Mouse (Mus musculus): ENCODE measurements around the gene Socs7. TPM values are rescaled to one million over a fixed set of nuclear protein-coding genes. Genes with fewer than 3 reads are reported as not detected.

The Socs7 gene
- total RNA-seq, 2 experiments from 2014 or later, result 16.1 to 19.6 TPM

DNA sequence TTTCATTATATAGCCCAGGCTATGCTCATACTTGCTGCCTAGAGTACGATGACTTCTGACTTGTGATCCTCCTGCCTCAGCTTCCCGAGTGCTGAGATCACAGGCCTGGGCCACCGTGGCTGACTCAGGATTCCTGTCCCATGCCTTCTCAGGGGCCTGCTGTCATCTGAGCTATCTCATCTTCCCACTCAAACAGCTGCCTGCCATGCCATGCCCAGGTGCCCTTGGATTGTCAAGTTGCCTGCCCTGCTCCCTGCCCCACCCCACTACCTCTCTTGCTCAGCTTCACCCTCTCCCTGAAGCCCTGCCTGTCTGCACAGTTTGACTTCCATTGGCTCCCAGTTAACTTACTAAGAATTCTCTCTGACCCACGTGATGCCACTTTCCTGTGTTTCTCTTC is 48.6 kb downstream of the Socs7 start:
- no peak for DNase-seq
- intact Hi-C loops (cut with DNase I), result no loop called here

GRCm38 (mm10) chr11:97412117-97412516 is 49.8 kb downstream of the Socs7 start:
- DNase-seq, result peak in 1 of 2 experiments; percentile 53
- intact Hi-C loops (cut with DNase I), result no loop called here

GRCm38 (mm10) chr11:97412808-97413347 is 50.5 kb downstream of the Socs7 start:
- DNase-seq, result no peak
- intact Hi-C loops (cut with DNase I), result no loop called here

- peak; percentile 81 to 84 for DNase-seq
- intact Hi-C loops (cut with DNase I), result no loop called here
Observed at GRCm38 (mm10) chr11:97415330-97415711, 53.0 kb downstream of the Socs7 start, which contains the start of gene Arhgap23. Gene Arhgap23 (plus strand): TSS chr11:97415533.

DNA sequence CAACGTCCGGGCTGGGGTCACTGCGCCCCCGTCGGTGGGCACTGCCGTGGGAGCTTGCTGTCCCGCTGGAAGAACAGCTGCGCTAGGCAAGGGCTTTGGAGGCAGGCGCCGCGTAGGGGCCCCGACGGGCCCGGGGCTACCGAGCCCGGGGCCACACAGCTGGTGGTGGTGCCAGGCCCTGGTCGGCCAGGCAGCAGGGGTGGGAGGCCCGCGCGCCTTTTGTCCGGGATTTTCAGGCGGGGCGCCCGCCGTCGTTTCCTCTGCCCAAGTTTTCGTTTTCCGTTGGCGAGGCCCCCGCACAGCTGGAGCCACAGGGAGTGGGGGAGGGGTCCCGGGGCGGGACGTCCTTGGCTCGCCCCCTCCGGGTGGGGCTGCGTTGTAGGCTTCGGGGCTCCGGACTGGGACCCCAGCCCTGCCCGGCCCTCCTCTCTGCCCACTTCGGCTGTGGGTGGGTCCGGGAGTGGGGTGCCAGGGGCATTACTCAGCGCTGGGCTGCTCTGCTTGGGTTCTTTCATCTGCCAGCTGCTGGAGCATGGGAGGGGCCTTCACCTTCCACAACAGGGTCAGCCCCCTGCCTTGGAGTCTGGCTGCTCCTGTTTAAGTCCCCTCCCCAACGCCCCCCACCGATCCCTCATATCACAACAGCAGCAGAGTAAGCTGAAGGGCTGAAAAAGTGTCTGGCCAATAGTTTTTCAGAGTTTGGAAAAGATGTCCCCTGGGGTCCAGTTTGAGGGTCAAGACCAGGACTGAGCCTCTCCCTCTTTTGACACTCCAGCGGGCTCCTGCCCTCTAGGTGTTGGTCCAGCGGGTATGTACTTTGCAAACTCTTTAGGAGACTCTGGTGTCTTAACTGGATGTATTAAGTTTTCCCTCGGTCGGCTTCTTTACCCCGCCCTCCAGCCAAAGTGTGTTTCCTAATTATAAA is 53.6 kb downstream of the Socs7 start:
- DNase-seq, result peak; percentile 76 to 77

GRCm38 (mm10) chr11:97416637-97417035 is 54.3 kb downstream of the Socs7 start:
- intact Hi-C loops (cut with DNase I), result no loop called here
- DNase-seq, result no peak

More for the DNA sequence above, 53.6 kb downstream of the Socs7 start:
- intact Hi-C loops (cut with DNase I), result no loop called here

- DNase-seq, result no peak
- intact Hi-C loops (cut with DNase I), result no loop called here
Observed at GRCm38 (mm10) chr11:97418834-97419539, 56.6 kb downstream of the Socs7 start.

GRCm38 (mm10) chr11:97419540-97419900 is 57.2 kb downstream of the Socs7 start:
- intact Hi-C loops (cut with DNase I), result no loop called here
- DNase-seq, result peak in 1 of 2 experiments; percentile 32

DNA sequence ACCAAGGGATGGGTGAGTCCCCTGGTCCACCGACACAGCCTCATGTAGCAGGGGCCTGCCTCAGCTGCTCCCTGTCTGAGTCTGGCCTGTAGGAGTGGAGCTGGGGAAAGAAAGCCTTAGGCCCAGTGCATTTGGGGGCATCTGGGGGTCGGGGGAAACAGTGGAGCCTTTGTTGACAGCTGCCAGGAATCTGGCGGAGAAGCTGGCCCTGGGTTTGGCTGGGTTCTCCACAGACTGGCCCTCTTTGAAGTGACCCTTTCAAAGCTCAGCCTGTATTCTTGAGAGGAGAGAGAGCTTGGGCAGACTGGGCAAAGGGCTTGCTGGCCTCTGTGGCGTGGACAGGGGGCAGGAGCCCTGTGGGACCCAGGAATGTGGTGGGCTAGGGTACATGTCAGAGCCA is 60.2 kb downstream of the Socs7 start:
- no peak for DNase-seq

DNA sequence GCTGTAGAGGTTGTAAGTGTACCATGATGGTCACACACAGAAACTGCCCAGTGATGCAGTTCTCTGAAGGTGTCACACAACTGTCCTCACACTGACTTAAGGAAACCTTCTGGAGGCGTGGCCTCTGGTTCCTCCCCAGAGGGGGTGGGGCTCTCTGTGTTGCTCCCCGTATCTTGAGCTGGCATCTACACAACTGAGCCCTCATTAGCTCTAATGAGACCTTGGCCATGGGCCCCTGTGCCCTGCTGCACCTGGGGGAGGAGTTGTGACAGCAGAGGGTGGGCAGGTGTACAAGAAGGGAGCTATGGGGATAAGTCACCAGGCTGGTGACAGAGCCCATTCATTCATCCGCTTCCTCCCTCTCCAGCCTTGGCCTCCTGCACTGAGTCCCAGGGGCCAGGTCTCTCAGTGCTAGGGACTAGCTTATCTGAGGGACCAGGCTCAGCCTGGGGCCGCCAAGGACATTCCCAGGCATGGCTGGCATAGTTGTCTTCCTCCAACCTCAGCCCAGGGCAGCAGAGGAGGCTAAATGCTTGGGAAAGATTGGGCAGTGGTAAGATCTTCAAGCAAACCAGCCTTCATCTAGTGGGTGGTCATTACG is 61.8 kb downstream of the Socs7 start:
- intact Hi-C loops (cut with DNase I), result no loop called here
- DNase-seq, result no peak

More for the DNA sequence above, 60.2 kb downstream of the Socs7 start:
- intact Hi-C loops (cut with DNase I), result no loop called here

- intact Hi-C loops (cut with DNase I), result no loop called here
Observed at GRCm38 (mm10) chr11:97424802-97425201, 62.5 kb downstream of the Socs7 start.

DNA sequence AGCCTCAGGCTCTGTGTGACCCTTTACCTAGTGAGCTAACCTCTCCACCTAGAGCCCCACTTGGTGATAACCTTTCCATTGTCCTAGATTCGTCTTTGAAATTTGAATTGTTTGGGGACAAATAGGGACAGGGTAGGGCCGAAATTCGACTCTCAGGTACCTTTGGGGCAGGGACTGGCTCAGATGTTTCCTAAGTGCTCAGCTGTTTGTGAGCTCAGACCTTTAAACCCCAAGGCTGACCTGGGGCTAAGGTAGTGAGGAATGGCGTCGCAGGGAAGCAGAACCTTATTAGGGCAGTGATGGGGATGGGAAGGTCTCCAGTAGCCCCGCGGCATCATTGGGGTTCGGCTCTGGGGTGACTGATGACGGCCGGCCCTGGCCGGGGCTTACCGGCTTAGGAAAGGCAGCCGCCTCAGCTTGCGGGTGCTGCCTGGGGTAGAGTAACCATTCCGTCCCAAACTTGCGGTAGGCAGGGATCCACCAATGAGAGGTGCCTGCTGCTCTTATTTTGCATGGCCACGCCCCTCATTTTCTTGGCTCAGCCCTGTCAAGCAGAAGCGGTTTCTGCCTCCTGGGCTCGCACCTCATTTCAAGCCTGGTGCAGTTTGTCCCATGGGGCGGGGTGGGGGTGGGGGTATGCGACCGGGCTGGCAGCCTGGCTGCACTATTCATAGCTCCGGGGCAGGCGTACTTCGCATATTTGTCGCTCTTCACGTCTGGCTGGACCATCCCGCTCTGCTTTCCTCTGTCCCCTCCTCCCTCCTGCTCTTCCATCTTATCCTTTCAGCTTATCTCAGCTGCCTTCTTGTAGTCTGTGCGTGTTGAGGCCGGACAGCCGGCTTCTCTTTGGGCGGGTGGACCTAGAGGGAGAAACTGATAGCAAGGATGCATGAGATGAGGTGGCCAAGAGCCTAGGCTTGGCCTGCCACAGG is 65.7 kb downstream of the Socs7 start:
- peak; percentile 77 to 82 for DNase-seq
- intact Hi-C loops (cut with DNase I), result loop anchor here (1.0 kb wide), 1 partner anchor 20 kb away; no protein-coding TSS in a partner anchor

More at GRCm38 (mm10) chr11:97424802-97425201, 62.5 kb downstream of the Socs7 start:
- DNase-seq, result no peak

DNA sequence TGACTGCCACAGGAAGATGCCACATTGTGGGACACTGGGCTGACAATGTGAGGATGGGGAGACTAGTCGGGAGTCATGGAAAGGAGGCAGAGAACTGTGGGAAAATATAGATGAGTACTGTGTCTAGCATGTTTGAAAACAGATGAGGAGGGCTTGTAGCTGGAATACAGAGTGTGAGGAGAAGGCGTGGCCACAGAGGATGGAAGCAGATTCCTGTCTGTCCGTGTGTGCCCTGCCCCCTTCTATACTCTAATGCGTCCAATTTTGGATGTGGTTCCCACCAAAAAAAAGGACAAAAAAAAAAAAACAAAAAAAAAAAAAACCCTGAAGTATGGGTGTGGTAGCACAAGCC is 66.4 kb downstream of the Socs7 start:
- intact Hi-C loops (cut with DNase I), result loop anchor here (1.0 kb wide), 1 partner anchor 20 kb away; no protein-coding TSS in a partner anchor
- DNase-seq, result no peak

GRCm38 (mm10) chr11:97429615-97430014 is 67.3 kb downstream of the Socs7 start:
- intact Hi-C loops (cut with DNase I), result no loop called here
- peak in 1 of 2 experiments; percentile 47 for DNase-seq

- DNase-seq, result peak; percentile 79 to 81
- intact Hi-C loops (cut with DNase I), result loop anchor here (1.0 to 2.0 kb wide), 2 partner anchors 19 to 37 kb away; no protein-coding TSS in a partner anchor
Observed at GRCm38 (mm10) chr11:97432015-97432414, 69.7 kb downstream of the Socs7 start.

DNA sequence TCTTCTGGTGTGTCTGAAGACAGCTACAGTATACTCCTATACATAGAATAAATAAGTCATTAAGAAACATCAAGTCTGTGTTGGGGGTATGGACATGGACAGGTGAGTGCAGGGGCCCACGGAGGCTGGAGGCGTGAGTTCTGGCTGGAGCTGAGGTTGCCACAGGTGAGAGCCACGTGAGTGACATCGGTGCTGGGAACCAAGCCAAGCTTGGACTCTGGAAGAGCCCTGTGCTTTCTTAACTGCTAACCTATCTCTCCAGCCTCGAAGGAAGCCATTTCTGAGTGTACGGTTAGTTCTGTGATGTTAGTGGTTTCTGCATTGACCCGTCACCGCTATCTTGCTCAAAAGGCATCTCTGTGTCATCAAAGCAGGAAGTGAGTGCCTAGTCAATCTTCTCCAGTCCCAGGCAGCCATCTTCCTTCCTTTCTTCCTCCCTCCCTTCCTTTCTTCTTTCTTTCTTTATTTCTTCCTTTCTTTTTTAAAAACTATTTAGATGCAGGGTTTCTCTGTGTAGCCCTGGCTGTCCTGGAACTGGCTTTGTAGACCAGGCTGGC is 70.7 kb downstream of the Socs7 start:
- DNase-seq, result no peak
- intact Hi-C loops (cut with DNase I), result loop anchor here (1.0 to 2.0 kb wide), 2 partner anchors 18 to 36 kb away; no protein-coding TSS in a partner anchor

DNA sequence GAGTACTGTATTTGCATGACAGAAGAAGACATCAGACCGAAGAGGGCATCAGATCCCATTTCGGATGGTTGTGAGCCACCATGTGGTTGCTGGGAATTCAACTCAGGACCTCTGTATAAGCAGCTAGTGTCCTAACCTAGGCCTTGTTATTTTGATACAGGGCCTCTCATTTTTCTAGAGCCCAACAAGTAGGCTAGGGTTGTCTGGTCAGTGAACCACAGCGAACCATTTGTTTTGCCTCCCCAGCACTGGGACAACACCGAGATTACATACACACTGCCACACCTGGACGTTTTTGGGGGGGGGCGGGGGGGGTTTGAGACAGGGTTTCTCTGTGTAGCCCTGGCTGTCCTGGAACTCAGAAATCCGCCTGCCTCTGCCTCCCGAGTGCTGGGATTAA is 71.8 kb downstream of the Socs7 start:
- intact Hi-C loops (cut with DNase I), result no loop called here
- DNase-seq, result no peak

DNA sequence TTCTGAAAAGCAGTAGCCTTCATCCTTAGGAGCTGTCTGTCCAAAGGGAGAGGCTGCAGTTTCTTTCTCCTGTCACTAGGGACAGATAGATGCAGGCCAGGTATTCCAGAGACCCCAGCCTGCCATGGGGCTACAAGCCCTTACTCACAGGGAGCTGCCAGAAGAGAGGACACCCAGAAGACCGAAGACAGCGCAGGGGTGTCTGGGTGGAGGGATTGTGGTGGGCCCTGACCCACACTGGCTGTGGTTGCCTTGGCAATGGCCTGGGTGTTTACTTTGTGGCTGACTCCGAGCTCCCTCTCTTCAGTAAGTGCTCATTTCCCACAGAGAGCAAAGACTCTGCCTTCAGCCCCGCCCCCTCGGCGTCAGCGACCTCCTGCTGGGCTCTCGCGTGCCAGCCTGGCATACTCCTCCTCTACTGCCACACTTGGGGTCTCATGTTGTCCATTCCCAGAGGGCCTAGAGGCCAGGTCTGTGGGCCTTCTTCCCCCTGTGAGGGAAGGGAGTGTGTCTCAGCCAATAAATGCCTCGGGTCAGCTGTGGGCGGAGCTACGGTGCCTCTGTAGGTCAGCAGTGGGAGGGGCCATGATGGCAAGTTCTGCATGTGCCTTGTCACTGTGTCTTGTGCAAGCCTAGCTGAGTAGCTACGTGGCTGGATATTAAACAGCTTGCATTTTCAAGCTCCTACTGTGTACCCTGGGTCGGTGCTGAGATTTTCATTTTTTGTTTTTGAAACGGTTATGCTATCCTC is 72.5 kb downstream of the Socs7 start:
- peak; percentile 75 to 80 for DNase-seq
- intact Hi-C loops (cut with DNase I), result no loop called here
